Mouse (Mus musculus) left cerebral cortex, adult 2 months (tissue): Measurements from ENCODE around the gene Plekha7. TPM values are rescaled to one million over a fixed set of nuclear protein-coding genes. Genes with fewer than 3 reads are reported as not detected.

Source experiments
- DNase-seq, 2 experiments: peaks; one replicate each; pipeline ENCODE4 v3.0.0; 2021 to 2022; ENCODE audit warnings: low spot score in 2 of 2, mixed read lengths in 1 of 2; ENCODE audit errors: extremely low spot score in 1 of 2
- H3K27ac ChIP-seq: fragments of 200-600 bp; 2 replicates; pipeline ENCODE4 v1.8.1; 2022
- H3K4me3 ChIP-seq: fragments of 200-600 bp; 2 replicates; pipeline ENCODE4 v1.8.1; 2022
- CTCF ChIP-seq: fragments of 200-600 bp; IDR thresholded peaks from 2 replicates; pipeline ENCODE4 v1.8.1; 2022; ENCODE audit warnings: antibody characterized with exemption, mild to moderate bottlenecking, moderate library complexity
- intact Hi-C: fragments of 180-260 bp; cut with DNase I; formaldehyde crosslinking; loops from one replicate; pipeline ENCODE4 v1.15.1; 2025
- total RNA-seq, 2 experiments: library from RNA; stranded (reverse); gene quantifications; 2 replicates each; pipeline ENCODE4 v1.2.3; 2021

Gene Plekha7
- total RNA-seq, 2 experiments from 2014 or later = 25.5 to 31.0 TPM

DNA sequence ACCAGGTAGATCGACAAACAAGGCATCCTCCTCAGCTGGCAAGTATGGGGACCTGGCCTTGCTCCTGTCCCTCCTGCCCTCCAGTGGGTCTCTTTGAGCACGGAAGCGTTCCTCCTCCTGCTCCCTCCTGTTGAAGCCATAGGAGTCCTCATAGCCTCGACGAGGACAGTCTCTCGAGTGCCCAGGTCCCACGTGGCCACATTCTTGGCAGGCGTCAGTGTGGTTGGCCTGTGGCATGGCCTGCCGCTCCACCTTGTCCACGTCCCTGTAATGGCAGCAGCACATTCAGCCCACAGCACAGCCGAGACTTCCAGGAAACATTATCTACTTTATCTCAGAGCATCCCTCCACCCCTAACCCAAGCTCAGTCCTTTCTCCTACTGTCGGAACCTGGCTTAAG, 143.9 kb downstream of the Plekha7 start:
- Histone ChIP-seq H3K27ac (no peak overlapping the region), H3K4me3 (no peak overlapping the region)
- no peak for DNase-seq
- intact Hi-C loops = loop anchor here (5.0 kb wide), 2 partner anchors 83 to 158 kb away; no protein-coding TSS in a partner anchor
- TF ChIP-seq CTCF = no peak

DNA sequence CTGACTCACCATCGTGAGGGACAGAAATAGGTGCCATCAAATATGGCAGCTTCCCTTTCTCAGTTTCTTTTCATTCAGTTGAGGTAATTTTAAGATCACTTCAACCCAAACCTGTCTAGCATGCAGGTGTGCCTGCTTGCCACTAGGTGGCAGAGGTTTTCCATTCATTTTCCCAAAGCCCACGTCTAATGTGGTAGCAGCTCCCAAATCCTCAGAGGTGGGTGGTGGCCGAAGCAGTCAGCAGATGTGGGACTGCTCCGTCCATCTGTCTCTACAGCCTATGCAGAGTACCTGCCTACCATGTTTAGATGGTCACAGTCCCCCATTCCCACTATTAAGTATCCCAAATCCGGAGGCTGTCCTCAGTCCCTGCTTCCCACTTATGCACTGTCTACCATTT, 146.6 kb downstream of the Plekha7 start:
- intact Hi-C loops = loop anchor here (1.0 to 5.0 kb wide), 3 partner anchors 36 to 161 kb away; no protein-coding TSS in a partner anchor
- peak; percentile 45 to 49 for DNase-seq
- peak; percentile 94 for TF ChIP-seq CTCF
- H3K27ac ChIP-seq = no peak overlapping the region
- no peak overlapping the region for H3K4me3 ChIP-seq

DNA sequence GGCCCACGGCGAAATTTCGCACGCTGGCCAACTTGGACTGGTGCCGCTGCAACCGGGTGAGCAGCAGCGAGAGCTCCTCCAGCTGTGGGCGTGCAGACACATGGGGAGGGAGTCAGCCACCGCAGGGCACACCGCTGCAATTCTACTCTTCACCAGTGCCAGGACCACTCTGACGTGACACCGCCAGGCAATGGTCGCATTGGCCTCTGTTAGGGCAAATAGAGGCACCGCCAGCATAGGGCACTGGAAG, 151.4 kb downstream of the Plekha7 start:
- no peak for TF ChIP-seq CTCF
- no peak for DNase-seq
- intact Hi-C loops = no loop called here

DNA sequence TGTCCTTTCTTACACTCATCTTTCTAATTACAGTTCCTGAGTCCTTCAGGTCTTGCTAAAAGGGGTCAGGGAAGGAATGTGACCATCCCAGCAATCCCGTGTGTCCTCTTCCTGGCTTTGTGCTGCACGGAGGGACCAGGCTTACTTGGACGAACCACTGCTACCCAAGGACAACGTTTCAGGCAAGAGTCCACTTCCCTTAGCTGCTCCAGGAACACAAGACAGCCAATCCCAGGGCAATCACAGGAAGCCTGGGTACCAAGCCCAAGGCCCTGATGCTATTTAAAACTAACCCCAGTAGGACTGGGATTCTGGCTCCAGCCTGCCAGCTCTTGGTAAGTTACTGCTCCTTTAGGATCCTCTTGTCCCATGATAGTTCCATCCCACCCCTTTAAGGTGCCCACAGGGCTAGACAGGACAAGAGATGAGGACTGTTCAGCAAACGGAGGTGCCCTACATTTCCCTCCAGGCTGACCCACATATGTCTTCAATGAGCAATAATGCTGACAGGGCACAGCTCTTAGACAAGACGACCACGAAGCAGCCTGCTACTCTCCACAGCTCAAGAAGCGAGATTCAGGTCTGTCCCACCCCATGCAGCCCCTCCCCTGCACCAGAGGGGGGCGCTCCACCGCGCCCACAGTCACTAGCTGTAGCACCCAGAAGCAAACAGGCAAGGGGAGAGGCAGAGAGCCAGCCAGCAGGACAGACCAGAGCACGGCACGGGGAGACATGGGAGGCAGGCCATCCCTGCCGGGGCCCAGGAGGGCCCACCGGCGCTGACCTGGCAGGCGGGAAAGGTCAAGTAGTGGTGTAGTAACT, 151.9 kb downstream of the Plekha7 start:
- intact Hi-C loops = no loop called here
- Histone ChIP-seq H3K4me3 (no peak overlapping the region), H3K27ac (no peak overlapping the region)
- no peak for DNase-seq
- no peak; the same call in none of the 2 replicates for TF ChIP-seq CTCF

More for the DNA sequence above, 151.4 kb downstream of the Plekha7 start:
- no peak overlapping the region for H3K4me3 ChIP-seq
- no peak overlapping the region for H3K27ac ChIP-seq

DNA sequence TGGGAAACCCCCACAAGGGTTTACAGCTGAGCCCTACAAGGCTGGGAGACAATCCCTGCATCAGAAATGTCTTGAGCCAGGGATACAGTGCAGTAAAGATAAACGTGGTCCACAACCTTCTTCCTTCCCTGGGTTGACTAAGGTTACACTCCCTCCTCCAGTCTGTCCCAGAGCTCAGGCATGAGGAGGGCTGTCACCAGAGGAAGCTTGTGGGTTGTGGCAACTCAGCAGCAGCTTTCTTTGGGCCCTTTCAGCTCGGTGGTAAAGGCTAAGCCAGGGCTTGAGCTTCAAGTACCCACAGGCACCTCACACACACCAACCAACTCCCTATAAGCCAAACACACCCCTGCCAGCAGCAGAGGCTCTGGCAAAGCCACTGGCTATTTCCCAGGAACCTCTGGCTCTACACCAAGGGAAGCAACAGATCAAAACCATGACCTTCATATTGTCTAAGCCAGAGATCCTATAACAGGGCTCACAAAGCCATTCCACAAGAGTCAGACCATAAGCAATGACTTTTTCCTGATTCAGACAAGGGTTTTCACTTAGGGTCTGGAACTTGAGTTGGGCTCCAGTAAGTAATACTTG, 154.3 kb downstream of the Plekha7 start:
- no peak for TF ChIP-seq CTCF
- H3K4me3 ChIP-seq = no peak overlapping the region
- no peak overlapping the region for H3K27ac ChIP-seq
- DNase-seq = no peak
- intact Hi-C loops = no loop called here

DNA sequence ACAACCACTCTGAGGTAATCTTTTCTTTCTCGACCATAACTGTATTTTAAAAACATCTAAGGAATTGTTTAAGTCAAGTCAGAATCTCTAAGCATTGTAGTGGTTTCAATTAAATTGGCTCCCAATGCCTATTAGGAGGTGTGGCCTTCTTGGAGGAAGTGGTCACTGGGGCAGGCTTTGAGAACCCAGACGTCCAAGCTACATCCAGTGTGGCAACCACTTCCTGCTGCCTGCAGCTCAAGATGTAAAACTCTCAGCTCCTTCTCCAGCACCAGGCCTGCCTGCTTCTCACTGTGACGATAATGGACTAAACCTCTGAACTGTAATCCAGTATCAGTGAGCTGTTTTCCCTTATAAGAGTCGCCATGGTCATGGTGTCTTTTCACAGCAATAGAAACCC, 158.6 kb downstream of the Plekha7 start:
- TF ChIP-seq CTCF = no peak
- no peak for DNase-seq
- H3K4me3 ChIP-seq = no peak overlapping the region
- intact Hi-C loops = no loop called here
- H3K27ac ChIP-seq = no peak overlapping the region

DNA sequence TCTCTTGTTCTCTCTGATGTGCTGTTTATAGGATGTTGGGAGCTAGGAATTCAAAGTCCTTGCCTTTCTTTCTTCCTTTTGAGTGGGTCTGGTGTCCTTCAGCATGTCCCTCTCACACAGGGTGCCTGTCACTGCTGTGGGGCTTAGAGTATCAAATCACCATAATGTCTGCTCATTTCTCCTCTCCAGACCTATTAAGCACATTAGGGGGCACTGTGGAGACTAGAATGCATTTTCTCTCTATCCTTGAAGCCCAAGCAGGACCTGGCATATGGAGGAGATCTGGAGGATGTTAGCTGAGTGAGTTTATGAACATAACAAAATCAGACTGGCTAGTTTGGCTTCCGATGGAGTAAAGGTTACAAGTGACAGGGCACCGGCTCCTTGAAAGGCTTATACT, 161.1 kb downstream of the Plekha7 start:
- peak; percentile 20 for TF ChIP-seq CTCF
- no peak overlapping the region for H3K4me3 ChIP-seq
- intact Hi-C loops = no loop called here
- no peak overlapping the region for H3K27ac ChIP-seq
- no peak for DNase-seq

DNA sequence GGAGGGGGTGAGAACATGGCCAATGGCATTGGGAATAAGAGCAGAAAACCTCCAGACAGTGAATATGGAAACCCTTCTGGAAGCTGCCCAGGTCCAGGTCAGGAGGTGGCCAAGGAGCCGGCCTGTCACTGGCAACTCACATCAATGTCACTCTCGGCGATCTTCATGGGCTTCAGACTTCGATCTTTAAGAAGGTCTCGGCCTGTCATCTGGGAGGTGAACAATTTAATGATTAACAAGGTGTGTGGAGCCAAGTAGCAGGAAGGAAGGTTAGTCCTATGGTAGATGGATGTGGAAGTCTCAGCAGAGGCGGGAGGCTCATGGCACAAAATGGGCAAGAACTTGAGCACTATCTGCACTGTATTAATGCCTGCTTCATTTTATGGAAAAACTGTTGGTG, 163.1 kb downstream of the Plekha7 start:
- no peak overlapping the region for H3K27ac ChIP-seq
- DNase-seq = no peak
- TF ChIP-seq CTCF = no peak
- H3K4me3 ChIP-seq = no peak overlapping the region
- intact Hi-C loops = no loop called here

DNA sequence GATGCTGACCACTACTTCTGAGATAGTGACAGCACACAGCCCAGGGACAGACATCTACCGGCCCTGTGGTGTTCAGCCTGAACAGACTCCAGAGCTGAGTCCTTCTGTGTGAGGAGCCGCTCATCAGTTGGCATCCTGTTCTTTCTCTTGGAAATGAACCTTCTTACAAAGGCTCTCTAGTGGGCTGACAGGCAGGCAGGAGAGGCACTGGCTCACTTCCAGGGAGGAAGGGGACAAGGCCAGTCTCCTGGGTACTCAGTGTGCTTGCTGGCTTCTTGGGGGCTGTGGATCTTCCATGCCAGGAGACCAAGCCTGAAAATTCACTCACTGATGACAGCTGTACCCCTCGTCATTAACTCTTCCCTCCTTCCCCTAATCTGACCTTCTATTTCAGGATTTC, 170.5 kb downstream of the Plekha7 start:
- intact Hi-C loops = no loop called here
- no peak overlapping the region for H3K27ac ChIP-seq
- H3K4me3 ChIP-seq = no peak overlapping the region
- DNase-seq = no peak
- no peak for TF ChIP-seq CTCF

DNA sequence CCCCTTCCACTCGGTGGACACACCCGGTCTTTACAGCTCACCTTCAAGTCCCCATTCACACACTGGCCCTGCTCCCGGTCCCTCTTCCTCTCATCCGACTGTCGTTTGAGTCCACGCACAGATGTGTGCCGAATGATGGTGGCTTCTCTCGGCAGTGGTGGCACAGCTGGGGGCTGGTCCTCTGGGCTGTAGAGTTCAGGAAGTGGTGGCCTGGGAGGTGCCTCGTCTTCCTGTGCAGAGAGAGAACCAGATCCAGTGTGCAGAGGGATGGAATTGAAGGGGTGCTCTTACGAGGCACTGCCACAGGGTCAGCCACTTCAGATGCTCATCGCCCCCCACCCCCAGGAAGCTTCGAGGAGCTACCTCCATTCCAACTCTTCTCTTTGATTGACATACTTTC, 171.0 kb downstream of the Plekha7 start:
- DNase-seq = no peak
- Histone ChIP-seq H3K4me3 (no peak overlapping the region), H3K27ac (no peak overlapping the region)
- intact Hi-C loops = no loop called here
- TF ChIP-seq CTCF = no peak

DNA sequence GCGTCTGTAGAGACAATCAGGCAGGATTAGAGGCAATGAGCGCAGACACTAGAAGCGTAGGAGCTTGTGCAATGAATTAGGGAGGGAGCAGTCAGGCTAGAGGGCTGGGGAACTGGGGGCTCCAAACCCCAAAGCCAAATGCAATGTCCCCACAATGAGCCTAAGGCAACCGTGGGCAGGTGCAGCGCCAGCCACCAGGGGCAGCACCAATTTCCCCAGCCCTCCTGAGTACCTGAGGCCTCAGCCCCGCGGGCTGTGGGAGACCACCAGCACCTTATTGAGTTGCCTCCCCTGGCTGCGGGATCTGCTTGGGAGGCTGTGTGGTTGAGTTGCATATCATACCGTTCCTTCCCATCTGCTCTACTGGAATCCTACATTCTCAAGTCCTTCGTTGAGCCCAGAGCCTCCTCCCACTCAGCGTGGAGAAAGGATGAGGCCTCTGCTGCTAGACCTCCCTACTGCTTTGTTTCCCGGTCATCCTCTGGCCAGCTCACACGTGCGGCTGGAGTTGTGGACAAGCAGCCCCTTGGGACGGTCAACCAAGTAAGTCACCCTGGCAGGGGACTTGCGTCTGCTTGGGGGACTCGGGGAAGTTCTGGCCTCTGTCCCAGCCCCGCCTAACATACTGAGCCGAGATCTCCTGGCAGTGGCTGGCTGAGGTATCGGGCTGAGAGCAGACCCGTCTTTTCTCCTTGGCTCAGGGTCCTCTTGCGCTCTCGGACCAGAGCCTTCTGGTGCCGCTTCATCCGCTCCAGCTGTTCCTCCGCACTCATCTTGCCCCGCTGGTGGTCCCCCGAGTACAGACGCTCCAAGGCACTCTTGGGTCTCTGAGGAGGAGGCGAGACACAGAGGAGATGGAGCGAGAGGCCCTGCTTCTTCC, 173.5 kb downstream of the Plekha7 start:
- DNase-seq = no peak
- intact Hi-C loops = no loop called here
- peak overlapping the region; percentile 24; the same call in 1 of the 2 replicates for H3K27ac ChIP-seq
- no peak overlapping the region for H3K4me3 ChIP-seq
- TF ChIP-seq CTCF = peak; percentile 35

DNA sequence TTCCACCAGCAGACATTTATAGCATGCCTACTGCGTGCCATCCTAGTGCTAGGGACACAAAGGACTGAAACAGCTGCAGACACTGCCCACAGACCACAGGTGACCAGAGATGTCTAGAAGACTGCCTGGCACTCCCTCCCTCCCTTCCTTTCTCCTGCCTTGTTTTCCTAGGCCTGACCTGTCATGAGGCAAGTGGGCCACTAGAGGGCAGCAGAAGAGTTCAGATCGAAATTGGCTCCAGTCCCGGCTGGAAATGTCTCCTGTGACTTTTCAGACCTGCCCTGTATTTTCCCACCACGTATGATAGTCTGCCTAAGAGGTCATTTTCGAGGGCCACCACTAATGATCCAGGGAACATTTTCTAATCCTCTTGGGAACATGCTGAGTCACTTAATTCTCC, 176.1 kb downstream of the Plekha7 start:
- H3K27ac ChIP-seq = no peak overlapping the region
- intact Hi-C loops = no loop called here

More for the DNA sequence above, 176.1 kb downstream of the Plekha7 start:
- no peak overlapping the region for H3K4me3 ChIP-seq
- TF ChIP-seq CTCF = peak; percentile 93
- peak; percentile 79 to 82 for DNase-seq
